Mouse (Mus musculus) megakaryocyte, adult 5-6 weeks (primary cell): ENCODE data around the gene Eef1akmt4. TPM values are rescaled to one million over a fixed set of nuclear protein-coding genes. Genes with fewer than 3 reads are reported as not detected.
"Not testable (repeated sequence)": the region's sequence is repeated elsewhere in the genome, so short reads cannot be mapped to it uniquely, and the experiment has no call there.

Source experiments
- ATAC-seq: 2 replicates; pipeline ENCODE4 v1.8.0; 2016; ENCODE audit warnings: mild to moderate bottlenecking, inconsistent platforms; ENCODE audit not compliant: poor library complexity, severe bottlenecking
- total RNA-seq, 2 experiments: library from RNA; stranded (forward) in 1 of 2; stranded (reverse) in 1 of 2; fragments of 153-499, 151-499 nt in 1 of 2; fragments of 221-1000, 200-1000 nt in 1 of 2; gene quantifications; 2 replicates each; pipeline versions ENCODE4 v1.2.3 to v1.2.4; 2015 to 2017

Eef1akmt4 gene
- total RNA-seq, 2 experiments from 2014 or later: 3.7 to 12.2 TPM

- peak; percentile 76 for ATAC-seq
These were observed 10.7 kb downstream of the Eef1akmt4 start for GRCm38 (mm10) chr16:20621991-20622685.

- ATAC-seq: no peak
These were observed 11.8 kb downstream of the Eef1akmt4 start for GRCm38 (mm10) chr16:20623211-20623610.

GRCm38 (mm10) chr16:20628871-20629391 is 17.5 kb downstream of the Eef1akmt4 start:
- ATAC-seq: no peak

GRCm38 (mm10) chr16:20629731-20630634 is 18.6 kb downstream of the Eef1akmt4 start, which contains the start of gene Ece2:
Gene Ece2 (plus strand): TSS chr16:20629828.
- peak; percentile 33 for ATAC-seq

- no peak for ATAC-seq
These were observed 26.0 kb downstream of the Eef1akmt4 start for GRCm38 (mm10) chr16:20637410-20637809.

GRCm38 (mm10) chr16:20638367-20638766 is 27.0 kb downstream of the Eef1akmt4 start:
- ATAC-seq: no peak

- peak; percentile 85 for ATAC-seq
These were observed 30.8 kb downstream of the Eef1akmt4 start for GRCm38 (mm10) chr16:20642161-20642560.

- ATAC-seq: no peak
These were observed 32.5 kb downstream of the Eef1akmt4 start for GRCm38 (mm10) chr16:20643911-20644310.

- ATAC-seq: peak; percentile 99
These were observed 39.9 kb downstream of the Eef1akmt4 start, which contains the start of gene Psmd2 for GRCm38 (mm10) chr16:20651076-20651946. Gene Psmd2 (plus strand): TSS chr16:20651652.

GRCm38 (mm10) chr16:20651947-20652310 is 40.5 kb downstream of the Eef1akmt4 start:
- ATAC-seq: peak; percentile 6; the same call in 1 of the 2 replicates

GRCm38 (mm10) chr16:20653315-20653714 is 41.9 kb downstream of the Eef1akmt4 start:
- ATAC-seq: no peak

- ATAC-seq: no peak
These were observed 46.3 kb downstream of the Eef1akmt4 start for GRCm38 (mm10) chr16:20657661-20658060.

GRCm38 (mm10) chr16:20668013-20668412 is 56.6 kb downstream of the Eef1akmt4 start, which contains the start of gene Eif4g1:
Gene Eif4g1 (plus strand): TSS chr16:20668313.
- not testable (repeated sequence) for ATAC-seq

Other genes starting within 250 kb of the Eef1akmt4 start
- 22.8 and 27.4 TPM in 2 replicates for gene Abcc5, start 185.2 kb upstream of the Eef1akmt4 start, total RNA-seq (2015)
- 28.2 and 38.9 TPM in 2 replicates for gene Abcc5, start 185.2 kb upstream of the Eef1akmt4 start, total RNA-seq (2017)
- gene Eif2b5, start 112.8 kb upstream of the Eef1akmt4 start, total RNA-seq (2015): 30.1 and 31.6 TPM in 2 replicates
- gene Eif2b5, start 112.8 kb upstream of the Eef1akmt4 start, total RNA-seq (2017): 43.1 and 46.1 TPM in 2 replicates
- gene Dvl3, start 94.6 kb upstream of the Eef1akmt4 start, total RNA-seq (2015): 21.9 and 22.4 TPM in 2 replicates
- 2.6 and 4.2 TPM in 2 replicates for gene Dvl3, start 94.6 kb upstream of the Eef1akmt4 start, total RNA-seq (2017)
- gene Ap2m1, start 76.1 kb upstream of the Eef1akmt4 start, total RNA-seq (2015): 287 and 332 TPM in 2 replicates
- gene Ap2m1, start 76.1 kb upstream of the Eef1akmt4 start, total RNA-seq (2017): 207 and 242 TPM in 2 replicates
- gene Abcf3, start 63.0 kb upstream of the Eef1akmt4 start, total RNA-seq (2015): 15.4 and 21.7 TPM in 2 replicates
- gene Abcf3, start 63.0 kb upstream of the Eef1akmt4 start, total RNA-seq (2017): 27.5 and 32.1 TPM in 2 replicates
- not detected in 2 replicates for gene Vwa5b2, start 22.1 kb upstream of the Eef1akmt4 start, total RNA-seq (2015)
- gene Vwa5b2, start 22.1 kb upstream of the Eef1akmt4 start, total RNA-seq (2017): not detected in 2 replicates
- gene Gm49333, start within 50 bp of the Eef1akmt4 start, total RNA-seq (2015): not detected in 2 replicates
- gene Gm49333, start within 50 bp of the Eef1akmt4 start, total RNA-seq (2017): not detected in 2 replicates
- 15.3 and 21.9 TPM in 2 replicates for gene Alg3, start 142 bp downstream of the Eef1akmt4 start, total RNA-seq (2015)
- gene Alg3, start 142 bp downstream of the Eef1akmt4 start, total RNA-seq (2017): 7.4 and 10.7 TPM in 2 replicates
- gene Camk2n2, start 9.7 kb downstream of the Eef1akmt4 start, total RNA-seq (2015): 0.29 and 0.32 TPM in 2 replicates
- gene Camk2n2, start 9.7 kb downstream of the Eef1akmt4 start, total RNA-seq (2017): 0.95 TPM in 1 of 2 replicates, not detected in the other
- not detected in 2 replicates for gene Ece2, start 18.2 kb downstream of the Eef1akmt4 start, total RNA-seq (2015)
- not detected in 2 replicates for gene Ece2, start 18.2 kb downstream of the Eef1akmt4 start, total RNA-seq (2017)
- 88.9 and 92.4 TPM in 2 replicates for gene Psmd2, start 40.1 kb downstream of the Eef1akmt4 start, total RNA-seq (2015)
- gene Psmd2, start 40.1 kb downstream of the Eef1akmt4 start, total RNA-seq (2017): 134 and 172 TPM in 2 replicates
- 117 and 119 TPM in 2 replicates for gene Eif4g1, start 56.7 kb downstream of the Eef1akmt4 start, total RNA-seq (2015)
- gene Eif4g1, start 56.7 kb downstream of the Eef1akmt4 start, total RNA-seq (2017): 159 and 160 TPM in 2 replicates
- 0.09 and 0.33 TPM in 2 replicates for gene Fam131a, start 81.6 kb downstream of the Eef1akmt4 start, total RNA-seq (2015)
- gene Fam131a, start 81.6 kb downstream of the Eef1akmt4 start, total RNA-seq (2017): 0.16 and 0.55 TPM in 2 replicates
- 34.7 and 36.7 TPM in 2 replicates for gene Polr2h, start 106.1 kb downstream of the Eef1akmt4 start, total RNA-seq (2015)
- gene Polr2h, start 106.1 kb downstream of the Eef1akmt4 start, total RNA-seq (2017): 27.8 and 29.2 TPM in 2 replicates
- 0.49 and 0.84 TPM in 2 replicates for gene Clcn2, start 106.2 kb downstream of the Eef1akmt4 start, total RNA-seq (2015)
- gene Clcn2, start 106.2 kb downstream of the Eef1akmt4 start, total RNA-seq (2017): 1.3 and 1.4 TPM in 2 replicates
- not detected in 2 replicates for gene Chrd, start 121.5 kb downstream of the Eef1akmt4 start, total RNA-seq (2015)
- not detected in 2 replicates for gene Chrd, start 121.5 kb downstream of the Eef1akmt4 start, total RNA-seq (2017)
- gene Thpo, start 122.9 kb downstream of the Eef1akmt4 start, total RNA-seq (2015): not detected in 2 replicates
- gene Thpo, start 122.9 kb downstream of the Eef1akmt4 start, total RNA-seq (2017): not detected in 2 replicates